Mouse (Mus musculus) adrenal gland, postnatal 10 days (tissue): ENCODE data around the gene Tssk4. TPM values are rescaled to one million over a fixed set of nuclear protein-coding genes. Genes with fewer than 3 reads are reported as not detected.

Experiments used
- total RNA-seq, 2 experiments: library from RNA; stranded (reverse); gene quantifications; 2 replicates each; pipeline ENCODE4 v1.2.3; 2021

Tssk4 gene
- total RNA-seq, 2 experiments from 2014 or later: 0.93 to 3.0 TPM

Other genes starting within 250 kb of the Tssk4 start
- 100 to 1,000 TPM; 153 to 177 TPM for gene Dhrs4, start 171.4 kb upstream of the Tssk4 start, total RNA-seq
- 1 to 10 TPM; 5.3 to 8.5 TPM for gene Carmil3, start 159.5 kb upstream of the Tssk4 start, total RNA-seq
- under 1 TPM; 0.09 to 0.61 TPM for gene Cpne6, start 139.7 kb upstream of the Tssk4 start, total RNA-seq
- not detected for gene Nrl, start 125.2 kb upstream of the Tssk4 start, total RNA-seq
- 10 to 100 TPM; 45.2 to 51.4 TPM for gene Pck2, start 109.9 kb upstream of the Tssk4 start, total RNA-seq
- 10 to 100 TPM; 85.2 to 89.5 TPM for gene Dcaf11, start 90.2 kb upstream of the Tssk4 start, total RNA-seq
- gene A730061H03Rik, start 89.8 kb upstream of the Tssk4 start, total RNA-seq: under 1 TPM in 1 of 2 experiments, not detected in 1; 0.66 TPM
- gene Fitm1, start 74.6 kb upstream of the Tssk4 start, total RNA-seq: 10 to 100 TPM; 11.0 to 38.6 TPM
- gene Psme1, start 72.1 kb upstream of the Tssk4 start, total RNA-seq: 100 to 1,000 TPM; 293 to 337 TPM
- gene Emc9, start 64.9 kb upstream of the Tssk4 start, total RNA-seq: 10 to 100 TPM; 43.9 to 57.2 TPM
- 100 to 1,000 TPM; 349 to 362 TPM for gene Psme2, start 59.1 kb upstream of the Tssk4 start, total RNA-seq
- gene Rnf31, start 58.5 kb upstream of the Tssk4 start, total RNA-seq: 10 to 100 TPM; 26.7 to 36.2 TPM
- 10 to 100 TPM in 1 of 2 experiments, 1 to 10 TPM in 1; 9.7 to 13.3 TPM for gene Irf9, start 46.6 kb upstream of the Tssk4 start, total RNA-seq
- 1 to 10 TPM; 2.0 to 2.9 TPM for gene Rec8, start 32.1 kb upstream of the Tssk4 start, total RNA-seq
- 10 to 100 TPM; 72.1 to 82.4 TPM for gene Ipo4, start 14.2 kb upstream of the Tssk4 start, total RNA-seq
- 1 to 10 TPM; 1.1 to 3.8 TPM for gene Gm49378, start 12.3 kb upstream of the Tssk4 start, total RNA-seq
- 10 to 100 TPM; 69.7 to 75.9 TPM for gene Tm9sf1, start 6.4 kb upstream of the Tssk4 start, total RNA-seq
- 10 to 100 TPM; 42.4 to 51.7 TPM for gene Mdp1, start 10.3 kb downstream of the Tssk4 start, total RNA-seq
- 10 to 100 TPM; 21.2 to 26.8 TPM for gene Gmpr2, start 21.8 kb downstream of the Tssk4 start, total RNA-seq
- 100 to 1,000 TPM; 280 to 307 TPM for gene Nedd8, start 21.9 kb downstream of the Tssk4 start, total RNA-seq
- gene Tinf2, start 31.6 kb downstream of the Tssk4 start, total RNA-seq: 10 to 100 TPM; 19.5 to 23.1 TPM
- gene Tgm1, start 63.7 kb downstream of the Tssk4 start, total RNA-seq: 1 to 10 TPM; 1.3 to 2.0 TPM
- 10 to 100 TPM; 16.8 to 21.5 TPM for gene Rabggta, start 72.1 kb downstream of the Tssk4 start, total RNA-seq
- gene Dhrs1, start 95.5 kb downstream of the Tssk4 start, total RNA-seq: 10 to 100 TPM; 77.4 to 82.0 TPM
- 10 to 100 TPM; 17.1 to 18.9 TPM for gene Nop9, start 95.5 kb downstream of the Tssk4 start, total RNA-seq
- gene Cideb, start 108.3 kb downstream of the Tssk4 start, total RNA-seq: 10 to 100 TPM; 14.2 to 23.3 TPM
- gene Ltb4r2, start 111.2 kb downstream of the Tssk4 start, total RNA-seq: under 1 TPM; 0.12 to 0.54 TPM
- 1 to 10 TPM; 1.4 to 1.6 TPM for gene Ltb4r1, start 115.8 kb downstream of the Tssk4 start, total RNA-seq
- gene Adcy4, start 133.9 kb downstream of the Tssk4 start, total RNA-seq: 10 to 100 TPM; 10.3 to 12.6 TPM
- gene Ripk3, start 138.7 kb downstream of the Tssk4 start, total RNA-seq: 1 to 10 TPM; 8.3 to 9.1 TPM
- 10 to 100 TPM; 23.5 to 28.2 TPM for gene Nfatc4, start 173.0 kb downstream of the Tssk4 start, total RNA-seq
- gene Nynrin, start 203.8 kb downstream of the Tssk4 start, total RNA-seq: 10 to 100 TPM; 20.7 to 24.4 TPM
- under 1 TPM; 0.15 to 0.48 TPM for gene Cbln3, start 234.2 kb downstream of the Tssk4 start, total RNA-seq
- gene Khnyn, start 234.8 kb downstream of the Tssk4 start, total RNA-seq: 10 to 100 TPM; 17.1 to 23.8 TPM